Mouse (Mus musculus): ENCODE data around the gene Olfr430. TPM values are rescaled to one million over a fixed set of nuclear protein-coding genes. Genes with fewer than 3 reads are reported as not detected.

Olfr430 gene
- polyA plus RNA-seq, 1 experiment from 2014 or later: not detected

- 81% methylated on average over 5 of the region's 5 CpGs for WGBS
- H3K9me3 ChIP-seq: no peaks in the 10 kb centered on the region
- H3K36me3 ChIP-seq: no peaks in the 10 kb centered on the region
- no peak overlapping the region for H3K4me2 ChIP-seq
- H3K4me3 ChIP-seq: no peak overlapping the region
- H3K27ac ChIP-seq: no peak overlapping the region
- H3K9ac ChIP-seq: no peak overlapping the region
- H3K27me3 ChIP-seq: no peaks in the 10 kb centered on the region
- ATAC-seq (ENCODE audit: insufficient number of reproducible peaks, low FRiP score, low TSS enrichment, low read depth): no peak
- no peaks in the 10 kb centered on the region for H3K4me1 ChIP-seq
Observed at GRCm38 (mm10) chr1:174051931-174052536, 14.4 kb upstream of the Olfr430 start.

- no peak for ATAC-seq (ENCODE audit: insufficient number of reproducible peaks, low FRiP score, low TSS enrichment, low read depth)
- no peak overlapping the region for H3K27ac ChIP-seq
- WGBS: 82% methylated on average over 3 of the region's 3 CpGs
- no peaks in the 10 kb centered on the region for H3K9me3 ChIP-seq
- no peaks in the 10 kb centered on the region for H3K4me1 ChIP-seq
- H3K9ac ChIP-seq: no peak overlapping the region
- no peak overlapping the region for H3K4me3 ChIP-seq
- H3K4me2 ChIP-seq: no peak overlapping the region
- H3K27me3 ChIP-seq: no peaks in the 10 kb centered on the region
- no peaks in the 10 kb centered on the region for H3K36me3 ChIP-seq
Observed at GRCm38 (mm10) chr1:174052981-174053380, 13.4 kb upstream of the Olfr430 start.

DNA sequence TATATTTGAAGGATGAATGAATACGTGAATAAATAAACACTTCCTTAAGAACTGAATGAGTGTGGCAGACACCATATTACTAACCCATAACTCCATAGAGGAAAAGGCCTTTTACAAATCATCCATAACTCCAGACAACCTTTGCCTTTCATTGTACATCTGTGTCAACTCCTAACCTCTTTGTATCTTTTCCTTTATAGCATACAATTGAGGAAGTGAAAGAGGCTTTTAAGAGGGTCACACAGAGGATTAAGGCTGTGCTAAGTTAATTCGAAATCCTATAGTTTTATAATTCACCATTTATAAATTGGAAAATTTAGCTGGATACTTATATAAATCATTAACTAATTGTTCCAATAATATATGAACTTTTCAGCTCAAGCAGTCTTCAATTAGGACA lies 11.2 kb upstream of the Olfr430 start:
- Histone ChIP-seq H3K27me3 (no peaks in the 10 kb centered on the region), H3K4me2 (no peak overlapping the region), H3K4me1 (no peaks in the 10 kb centered on the region), H3K4me3 (no peak overlapping the region), H3K9me3 (no peaks in the 10 kb centered on the region), H3K27ac (no peak overlapping the region), H3K36me3 (no peaks in the 10 kb centered on the region), H3K9ac (no peak overlapping the region)
- ATAC-seq (ENCODE audit: insufficient number of reproducible peaks, low FRiP score, low TSS enrichment, low read depth): no peak
- WGBS: 81% methylated on average over 2 of the region's 2 CpGs

GRCm38 (mm10) chr1:174084031-174084430 lies 17.6 kb downstream of the Olfr430 start, which contains the start of gene Olfr429:
Gene Olfr429 (plus strand): TSS chr1:174084331.
- Histone ChIP-seq H3K36me3 (no peaks in the 10 kb centered on the region), H3K4me3 (no peak within 1 kb of the TSS), H3K9me3 (no peaks in the 10 kb centered on the region), H3K9ac (no peak within 1 kb of the TSS), H3K4me2 (no peak within 1 kb of the TSS), H3K27me3 (no peaks in the 10 kb centered on the region), H3K4me1 (no peaks in the 10 kb centered on the region), H3K27ac (no peak within 1 kb of the TSS)
- ATAC-seq (ENCODE audit: insufficient number of reproducible peaks, low FRiP score, low TSS enrichment, low read depth): no peak
- WGBS: 85% methylated on average over 2 of the region's 2 CpGs

GRCm38 (mm10) chr1:174096591-174096990 lies 30.2 kb downstream of the Olfr430 start, which contains the start of gene Olfr427:
Gene Olfr427 (plus strand): TSS chr1:174096891.
- H3K4me2 ChIP-seq: no peak within 1 kb of the TSS
- no peak for ATAC-seq (ENCODE audit: insufficient number of reproducible peaks, low FRiP score, low TSS enrichment, low read depth)

DNA sequence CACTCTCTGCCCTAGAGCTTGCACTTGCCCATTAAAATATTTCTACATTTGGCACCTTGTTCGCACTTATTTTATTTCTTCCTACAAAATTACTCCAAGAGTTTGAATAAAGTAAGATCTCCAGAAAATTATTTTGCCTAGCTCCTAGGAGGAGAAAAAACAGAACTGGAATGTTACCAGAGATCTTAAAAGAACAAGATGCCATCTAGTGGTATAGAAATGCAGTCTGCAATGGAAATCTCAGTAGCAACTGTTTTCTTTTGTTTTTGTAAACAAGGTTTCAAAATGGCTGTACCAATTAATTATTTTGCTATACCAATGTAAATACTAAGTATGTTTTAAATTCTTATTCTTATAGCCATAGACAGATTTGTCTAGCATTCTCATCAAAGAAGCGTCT lies 37.3 kb downstream of the Olfr430 start:
- H3K4me3 ChIP-seq: no peak overlapping the region
- H3K9me3 ChIP-seq: no peaks in the 10 kb centered on the region
- 65% methylated on average over 2 of the region's 2 CpGs for WGBS
- H3K36me3 ChIP-seq: no peaks in the 10 kb centered on the region
- ATAC-seq (ENCODE audit: insufficient number of reproducible peaks, low FRiP score, low TSS enrichment, low read depth): no peak
- H3K4me1 ChIP-seq: no peaks in the 10 kb centered on the region
- no peak overlapping the region for H3K9ac ChIP-seq
- H3K27ac ChIP-seq: no peak overlapping the region
- no peaks in the 10 kb centered on the region for H3K27me3 ChIP-seq
- no peak overlapping the region for H3K4me2 ChIP-seq

More at GRCm38 (mm10) chr1:174096591-174096990, 30.2 kb downstream of the Olfr430 start, which contains the start of gene Olfr427:
- H3K9me3 ChIP-seq: no peaks in the 10 kb centered on the region
- no peaks in the 10 kb centered on the region for H3K36me3 ChIP-seq
- no peak within 1 kb of the TSS for H3K4me3 ChIP-seq
- no peaks in the 10 kb centered on the region for H3K27me3 ChIP-seq
- H3K27ac ChIP-seq: no peak within 1 kb of the TSS
- WGBS: 77% methylated on average over 1 of the region's 1 CpGs
- H3K9ac ChIP-seq: no peak within 1 kb of the TSS
- no peaks in the 10 kb centered on the region for H3K4me1 ChIP-seq

GRCm38 (mm10) chr1:174121062-174121461 lies 54.7 kb downstream of the Olfr430 start, which contains the start of gene Olfr231:
Gene Olfr231 (minus strand): TSS chr1:174121162.
- Histone ChIP-seq H3K9me3 (no peaks in the 10 kb centered on the region), H3K27ac (no peak within 1 kb of the TSS), H3K27me3 (no peaks in the 10 kb centered on the region), H3K4me3 (no peak within 1 kb of the TSS), H3K4me1 (no peaks in the 10 kb centered on the region), H3K4me2 (no peak within 1 kb of the TSS), H3K36me3 (no peaks in the 10 kb centered on the region), H3K9ac (no peak within 1 kb of the TSS)
- 59% methylated on average over 2 of the region's 2 CpGs for WGBS
- no peak for ATAC-seq (ENCODE audit: insufficient number of reproducible peaks, low FRiP score, low TSS enrichment, low read depth)

Other genes starting within 250 kb of the Olfr430 start
- 1.4 and 2.0 TPM in 2 replicates for gene Ifi211, start 153.6 kb upstream of the Olfr430 start, polyA plus RNA-seq (2015; fragmentation: Nextera tagmentation; extraction: Ambion mirVana)
- 2.4 and 3.1 TPM in 2 replicates for gene Mndal, start 124.1 kb upstream of the Olfr430 start, polyA plus RNA-seq (2015; fragmentation: Nextera tagmentation; extraction: Ambion mirVana)
- 0.82 and 1.2 TPM in 2 replicates for gene Ifi203, start 123.9 kb upstream of the Olfr430 start, polyA plus RNA-seq (2015; fragmentation: Nextera tagmentation; extraction: Ambion mirVana)
- gene Ifi202b, start 83.9 kb upstream of the Olfr430 start, polyA plus RNA-seq (2015; fragmentation: Nextera tagmentation; extraction: Ambion mirVana): 3.0 and 4.4 TPM in 2 replicates
- 0.52 and 0.55 TPM in 2 replicates for gene Ifi205, start 34.8 kb upstream of the Olfr430 start, polyA plus RNA-seq (2015; fragmentation: Nextera tagmentation; extraction: Ambion mirVana)
- 0.14 TPM in 1 of 2 replicates, not detected in the other for gene Olfr433, start 25.9 kb upstream of the Olfr430 start, polyA plus RNA-seq (2015; fragmentation: Nextera tagmentation; extraction: Ambion mirVana)
- gene Olfr432, start 17.4 kb upstream of the Olfr430 start, polyA plus RNA-seq (2015; fragmentation: Nextera tagmentation; extraction: Ambion mirVana): not detected in 2 replicates
- not detected in 2 replicates for gene Olfr429, start 17.7 kb downstream of the Olfr430 start, polyA plus RNA-seq (2015; fragmentation: Nextera tagmentation; extraction: Ambion mirVana)
- not detected in 2 replicates for gene Olfr427, start 30.3 kb downstream of the Olfr430 start, polyA plus RNA-seq (2015; fragmentation: Nextera tagmentation; extraction: Ambion mirVana)
- gene Olfr231, start 54.6 kb downstream of the Olfr430 start, polyA plus RNA-seq (2015; fragmentation: Nextera tagmentation; extraction: Ambion mirVana): not detected in 2 replicates
- gene Olfr424, start 64.9 kb downstream of the Olfr430 start, polyA plus RNA-seq (2015; fragmentation: Nextera tagmentation; extraction: Ambion mirVana): not detected in 2 replicates
- not detected in 2 replicates for gene Olfr420, start 89.0 kb downstream of the Olfr430 start, polyA plus RNA-seq (2015; fragmentation: Nextera tagmentation; extraction: Ambion mirVana)
- gene Spta1, start 106.2 kb downstream of the Olfr430 start, polyA plus RNA-seq (2015; fragmentation: Nextera tagmentation; extraction: Ambion mirVana): 0.20 and 0.38 TPM in 2 replicates
- not detected in 2 replicates for gene Olfr419, start 185.5 kb downstream of the Olfr430 start, polyA plus RNA-seq (2015; fragmentation: Nextera tagmentation; extraction: Ambion mirVana)